Mouse (Mus musculus) brain, embryonic 14.5 days (tissue): ENCODE data around the gene Erh.

Experiments used
- CTCF ChIP-seq: fragments of 200-500 bp; IDR thresholded peaks from 2 replicates; pipeline ENCODE4 v1.5.1; 2012; ENCODE audit warnings: inconsistent platforms, mild to moderate bottlenecking, moderate library complexity, borderline replicate concordance; ENCODE audit not compliant: insufficient read depth, insufficient read length; ENCODE audit errors: extremely low read depth
- POLR2A ChIP-seq: fragments of 200-500 bp; IDR thresholded peaks from 2 replicates; pipeline ENCODE4 v1.6.1; 2012; ENCODE audit warnings: mild to moderate bottlenecking, inconsistent platforms, borderline replicate concordance; ENCODE audit not compliant: poor library complexity, insufficient read depth, insufficient read length, severe bottlenecking; ENCODE audit errors: extremely low read depth

DNA sequence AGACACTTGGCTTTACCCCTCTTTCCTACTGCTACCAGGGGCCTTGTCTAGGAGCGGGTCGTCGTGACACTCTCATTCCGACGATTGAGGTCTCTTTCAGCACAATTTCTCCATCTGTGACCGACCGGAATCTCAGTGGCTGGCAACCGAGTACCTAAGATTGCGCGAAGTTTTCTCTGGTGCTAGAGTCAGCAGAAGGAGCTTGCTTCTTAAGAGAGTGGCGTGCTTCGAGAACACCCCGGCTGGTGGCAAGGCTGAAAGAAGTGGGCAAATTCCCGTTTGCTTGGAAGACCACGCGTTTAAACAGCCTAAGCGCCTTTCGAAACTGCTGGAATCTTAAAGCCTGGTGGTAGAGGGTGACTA, 346 bp upstream of the Erh start:
- TF ChIP-seq CTCF (no peak), POLR2A (no peak)
